Mouse (Mus musculus) ES-E14 (cell line): ENCODE results near the gene Tnnc1.

Experiments used
- CHD2 ChIP-seq: IDR thresholded peaks from 2 replicates; pipeline ENCODE4 v1.6.1; 2014; ENCODE audit warnings: mild to moderate bottlenecking, low read depth, low read length, inconsistent platforms
- ZC3H11A ChIP-seq: IDR thresholded peaks from 2 replicates; pipeline ENCODE4 v1.6.1; 2012; ENCODE audit warnings: low read depth, mild to moderate bottlenecking, inconsistent platforms, low read length, borderline replicate concordance

DNA sequence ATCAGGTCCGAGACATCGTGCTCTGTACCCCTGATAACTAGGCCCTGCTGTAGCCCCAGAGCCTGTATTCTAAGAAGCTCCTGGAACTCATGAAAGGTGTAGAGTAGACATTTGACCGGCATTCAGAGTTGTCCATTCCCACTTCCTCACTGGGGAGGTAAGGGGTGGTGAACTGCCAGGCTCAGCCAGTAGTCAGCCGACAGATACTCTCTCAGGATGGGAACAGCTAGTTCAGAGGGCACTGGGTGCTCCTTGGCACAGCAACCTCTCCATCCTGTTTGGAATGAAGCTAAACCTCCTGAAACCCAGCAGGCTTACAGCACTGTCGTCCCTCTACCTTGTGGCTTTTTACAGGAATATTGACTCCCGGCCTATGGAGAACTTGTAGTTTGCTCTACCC lies 3.7 kb downstream of the Tnnc1 start:
- TF ChIP-seq CHD2: no peak
- no peak for TF ChIP-seq ZC3H11A
